Mouse (Mus musculus): ENCODE data around the gene Gm28035. TPM values are rescaled to one million over a fixed set of nuclear protein-coding genes. Genes with fewer than 3 reads are reported as not detected.
A peak's percentile ranks its signal among the peaks of the same experiment; 100 is the strongest.

Gene Gm28035
- polyA plus RNA-seq, 1 experiment: 6.4 TPM

GRCm38 (mm10) chr2:30259131-30260064 lies 19.0 kb downstream of the Gm28035 start:
- Histone ChIP-seq H3K9me3 (no peaks in the 10 kb centered on the region), H3K27me3 (replicated peaks) (no peaks in the 10 kb centered on the region), H3K4me3 (replicated peaks) (peak overlapping the region; percentile 87), H3K4me1 (peaks cover 83% of the 10 kb centered on the region), H3K36me3 (replicated peaks; ENCODE audit: low read length) (peaks cover 99% of the 10 kb centered on the region)
- TF ChIP-seq FLI1 (IDR thresholded peaks at IDR 0.05; ENCODE audit: low read length) (no peak), GATA1 (IDR thresholded peaks at IDR 0.05; ENCODE audit: borderline replicate concordance, low read length) (no peak)

- Histone ChIP-seq H3K4me1 (peaks cover 86% of the 10 kb centered on the region), H3K27me3 (replicated peaks) (no peaks in the 10 kb centered on the region), H3K4me3 (replicated peaks) (no peak overlapping the region), H3K9me3 (no peaks in the 10 kb centered on the region), H3K36me3 (replicated peaks; ENCODE audit: low read length) (peaks cover 99% of the 10 kb centered on the region)
- TF ChIP-seq FLI1 (IDR thresholded peaks at IDR 0.05; ENCODE audit: low read length) (no peak), GATA1 (IDR thresholded peaks at IDR 0.05; ENCODE audit: borderline replicate concordance, low read length) (no peak)
Observed at GRCm38 (mm10) chr2:30261064-30261736, 20.8 kb downstream of the Gm28035 start.

GRCm38 (mm10) chr2:30261921-30262839 lies 21.8 kb downstream of the Gm28035 start:
- Histone ChIP-seq H3K4me1 (peaks cover 86% of the 10 kb centered on the region), H3K36me3 (replicated peaks; ENCODE audit: low read length) (peaks cover 94% of the 10 kb centered on the region), H3K9me3 (no peaks in the 10 kb centered on the region), H3K27me3 (replicated peaks) (no peaks in the 10 kb centered on the region), H3K4me3 (replicated peaks) (no peak overlapping the region)
- TF ChIP-seq FLI1 (IDR thresholded peaks at IDR 0.05; ENCODE audit: low read length) (no peak), GATA1 (IDR thresholded peaks at IDR 0.05; ENCODE audit: borderline replicate concordance, low read length) (no peak)

- TF ChIP-seq FLI1 (IDR thresholded peaks at IDR 0.05; ENCODE audit: low read length) (no peak), GATA1 (IDR thresholded peaks at IDR 0.05; ENCODE audit: borderline replicate concordance, low read length) (no peak)
- H3K4me1 ChIP-seq: peaks cover 86% of the 10 kb centered on the region
- H3K4me3 ChIP-seq (replicated peaks): no peak overlapping the region
- no peaks in the 10 kb centered on the region for H3K27me3 ChIP-seq (replicated peaks)
- peaks cover 87% of the 10 kb centered on the region for H3K36me3 ChIP-seq (replicated peaks; ENCODE audit: low read length)
- no peaks in the 10 kb centered on the region for H3K9me3 ChIP-seq
Observed at GRCm38 (mm10) chr2:30262840-30263441, 22.6 kb downstream of the Gm28035 start.

GRCm38 (mm10) chr2:30263811-30264210 lies 23.4 kb downstream of the Gm28035 start:
- Histone ChIP-seq H3K36me3 (replicated peaks; ENCODE audit: low read length) (peaks cover 80% of the 10 kb centered on the region), H3K4me3 (replicated peaks) (no peak overlapping the region), H3K27me3 (replicated peaks) (no peaks in the 10 kb centered on the region), H3K4me1 (peaks cover 86% of the 10 kb centered on the region), H3K9me3 (no peaks in the 10 kb centered on the region)
- TF ChIP-seq FLI1 (IDR thresholded peaks at IDR 0.05; ENCODE audit: low read length) (no peak), GATA1 (IDR thresholded peaks at IDR 0.05; ENCODE audit: borderline replicate concordance, low read length) (no peak)

GRCm38 (mm10) chr2:30264671-30265519 lies 24.5 kb downstream of the Gm28035 start:
- Histone ChIP-seq H3K4me1 (peaks cover 86% of the 10 kb centered on the region), H3K27me3 (replicated peaks) (no peaks in the 10 kb centered on the region), H3K36me3 (replicated peaks; ENCODE audit: low read length) (peaks cover 70% of the 10 kb centered on the region), H3K4me3 (replicated peaks) (no peak overlapping the region), H3K9me3 (no peaks in the 10 kb centered on the region)
- no peak for TF ChIP-seq GATA1 (IDR thresholded peaks at IDR 0.05; ENCODE audit: borderline replicate concordance, low read length)
- no peak for TF ChIP-seq FLI1 (IDR thresholded peaks at IDR 0.05; ENCODE audit: low read length)

- no peak for TF ChIP-seq FLI1 (IDR thresholded peaks at IDR 0.05; ENCODE audit: low read length)
- TF ChIP-seq GATA1 (IDR thresholded peaks at IDR 0.05; ENCODE audit: borderline replicate concordance, low read length): no peak
- no peaks in the 10 kb centered on the region for H3K9me3 ChIP-seq
- H3K36me3 ChIP-seq (replicated peaks; ENCODE audit: low read length): peaks cover 63% of the 10 kb centered on the region
- H3K4me3 ChIP-seq (replicated peaks): peak within 1 kb of the TSS; percentile 38
- peaks cover 85% of the 10 kb centered on the region for H3K4me1 ChIP-seq
- no peaks in the 10 kb centered on the region for H3K27me3 ChIP-seq (replicated peaks)
Observed at GRCm38 (mm10) chr2:30265767-30266253, 25.4 kb downstream of the Gm28035 start, which contains the start of gene Phyhd1. Gene Phyhd1 (plus strand): TSS chr2:30266203.

GRCm38 (mm10) chr2:30266392-30266941 lies 26.1 kb downstream of the Gm28035 start:
- Histone ChIP-seq H3K36me3 (replicated peaks; ENCODE audit: low read length) (peaks cover 56% of the 10 kb centered on the region), H3K27me3 (replicated peaks) (no peaks in the 10 kb centered on the region), H3K4me3 (replicated peaks) (peak overlapping the region; percentile 38), H3K4me1 (peaks cover 78% of the 10 kb centered on the region), H3K9me3 (no peaks in the 10 kb centered on the region)
- no peak for TF ChIP-seq FLI1 (IDR thresholded peaks at IDR 0.05; ENCODE audit: low read length)
- no peak for TF ChIP-seq GATA1 (IDR thresholded peaks at IDR 0.05; ENCODE audit: borderline replicate concordance, low read length)
